33 mouse cellular contexts compared by ENCODE assay signal in genomic region chr10:62575001-62575400, GRCm38 (mm10).
"Had no signal": no experiment of that assay in that cellular context is flagged by ENCODE, and none has a peak within 500 bp of the region (broad histone marks: within the 10 kb centered on the region; RNA-seq: fewer than 3 reads in every experiment).

No protein-coding gene starts in this region.

- H3K27ac ChIP-seq: heart, embryonic 10.5 days; heart, embryonic 13.5 days; heart, embryonic 15.5 days; hindbrain, embryonic 12.5 days; hindbrain, embryonic 13.5 days; hindbrain, embryonic 14.5 days; hindbrain, embryonic 15.5 days; hindbrain, postnatal 0 days; intestine, embryonic 15.5 days; kidney, embryonic 15.5 days; kidney, postnatal 0 days; layer of hippocampus, adult 2 months; left cerebral cortex, adult 2 months had no signal

- H3K27me3 ChIP-seq: heart, embryonic 12.5 days; heart, embryonic 13.5 days; heart, embryonic 15.5 days; hindbrain, embryonic 12.5 days; hindbrain, embryonic 13.5 days; hindbrain, embryonic 15.5 days; intestine, embryonic 15.5 days; kidney, embryonic 15.5 days had no signal

- H3K9me3 ChIP-seq: heart, embryonic 10.5 days; heart, embryonic 12.5 days; heart, embryonic 13.5 days; heart, embryonic 15.5 days; hindbrain, embryonic 12.5 days; hindbrain, embryonic 13.5 days; hindbrain, embryonic 15.5 days; intestine, embryonic 15.5 days; kidney, embryonic 15.5 days had no signal

- H3K9ac ChIP-seq: heart, embryonic 12.5 days; heart, embryonic 13.5 days; heart, embryonic 15.5 days; hindbrain, embryonic 12.5 days; hindbrain, embryonic 13.5 days; hindbrain, embryonic 14.5 days; hindbrain, embryonic 15.5 days; intestine, embryonic 15.5 days; kidney, embryonic 15.5 days had no signal

- ATAC-seq: hindbrain, embryonic 16.5 days; hindbrain, postnatal 0 days; intestine, embryonic 15.5 days; intestine, embryonic 16.5 days; intestine, postnatal 0 days had no signal

- DNase-seq: heart, postnatal 10 days; heart, postnatal 14 days; heart, postnatal 36 days; heart, postnatal 4 days; kidney, adult 11 months; kidney, adult 18-20 months; kidney, adult 2 months; kidney, adult 8-10 months; kidney, adult 9 months; kidney, postnatal 10 days; kidney, postnatal 14 days; kidney, postnatal 25 days; kidney, postnatal 36 days; kidney, postnatal 4 days; layer of hippocampus, adult 9-11 months; layer of hippocampus, postnatal 36 days had no signal

- H3K4me2 ChIP-seq: heart, embryonic 12.5 days; heart, embryonic 13.5 days; heart, embryonic 15.5 days; hindbrain, embryonic 12.5 days; hindbrain, embryonic 13.5 days; hindbrain, embryonic 14.5 days; hindbrain, embryonic 15.5 days; intestine, embryonic 15.5 days; kidney, embryonic 15.5 days had no signal

- H3K4me3 ChIP-seq: heart, embryonic 10.5 days; heart, embryonic 12.5 days; heart, embryonic 13.5 days; heart, embryonic 15.5 days; hindbrain, embryonic 12.5 days; hindbrain, embryonic 13.5 days; hindbrain, embryonic 15.5 days; intestine, embryonic 15.5 days; kidney, embryonic 15.5 days; left cerebral cortex, adult 2 months had no signal
